Mouse (Mus musculus) heart, embryonic 11.5 days (tissue): ENCODE measurements around the gene Taf1b. TPM values are rescaled to one million over a fixed set of nuclear protein-coding genes. Genes with fewer than 3 reads are reported as not detected.
"Not testable (repeated sequence)": the region's sequence is repeated elsewhere in the genome, so short reads cannot be mapped to it uniquely, and the experiment has no call there.

ENCODE experiments used
- ATAC-seq: fragments of 200-750 bp; cut with Nextera tagmentation; replicated peaks from 2 replicates; pipeline ENCODE4 v1.8.0; 2017; ENCODE audit warnings: moderate library complexity; ENCODE audit not compliant: insufficient number of reproducible peaks, low FRiP score, low TSS enrichment
- H3K27ac ChIP-seq: fragments of 300-500 bp; sonication (generic); 2 replicates; pipeline ENCODE4 v1.5.1; 2014; ENCODE audit warnings: mild to moderate bottlenecking, low read depth, low read length
- H3K27me3 ChIP-seq: fragments of 300-500 bp; sonication (generic); 2 replicates; pipeline ENCODE4 v1.6.1; 2014; ENCODE audit warnings: mild to moderate bottlenecking, low read length, mixed read lengths; ENCODE audit not compliant: control insufficient read depth, insufficient read depth
- H3K36me3 ChIP-seq: fragments of 300-500 bp; sonication (generic); 2 replicates; pipeline ENCODE4 v1.6.1; 2014; ENCODE audit warnings: mild to moderate bottlenecking, low read length, moderate library complexity, mixed read lengths; ENCODE audit not compliant: control insufficient read depth, insufficient read depth
- H3K4me1 ChIP-seq: fragments of 300-500 bp; sonication (generic); 2 replicates; pipeline ENCODE4 v1.6.1; 2014; ENCODE audit warnings: low read length; ENCODE audit not compliant: control insufficient read depth, insufficient read depth
- H3K4me2 ChIP-seq: fragments of 300-500 bp; sonication (generic); 2 replicates; pipeline ENCODE4 v1.6.1; 2014; ENCODE audit warnings: mild to moderate bottlenecking, moderate library complexity
- H3K4me3 ChIP-seq: fragments of 300-500 bp; sonication (generic); 2 replicates; pipeline ENCODE4 v1.5.1; 2014; ENCODE audit warnings: low read depth, low read length
- H3K9ac ChIP-seq: fragments of 300-500 bp; sonication (generic); 2 replicates; pipeline ENCODE4 v1.6.1; 2014; ENCODE audit warnings: mild to moderate bottlenecking, low read depth, low read length, moderate library complexity
- H3K9me3 ChIP-seq: fragments of 300-500 bp; sonication (generic); replicated peaks from 2 replicates; pipeline ENCODE4 v1.6.1; 2016; ENCODE audit warnings: low read length; ENCODE audit not compliant: control insufficient read depth
- WGBS: fragments of 180-500 bp; shearing (Covaris S2); extraction: QIAGEN DNeasy Blood & Tissue Kit; methylation state at CpG from one replicate; pipeline ENCODE4 v1.1.7; 2014; ENCODE audit not compliant: insufficient replicate concordance; 5-methylcytosine and 5-hydroxymethylcytosine counted together
- polyA plus RNA-seq: library from polyadenylated mRNA; unstranded; fragments of >200 nt; fragmentation: Nextera tagmentation; extraction: Ambion mirVana; gene quantifications from 2 replicates; pipeline ENCODE4 v1.2.1, GENCODE M21; 2014

Gene Taf1b
- polyA plus RNA-seq, 1 experiment from 2014 or later, result 28.2 TPM

DNA sequence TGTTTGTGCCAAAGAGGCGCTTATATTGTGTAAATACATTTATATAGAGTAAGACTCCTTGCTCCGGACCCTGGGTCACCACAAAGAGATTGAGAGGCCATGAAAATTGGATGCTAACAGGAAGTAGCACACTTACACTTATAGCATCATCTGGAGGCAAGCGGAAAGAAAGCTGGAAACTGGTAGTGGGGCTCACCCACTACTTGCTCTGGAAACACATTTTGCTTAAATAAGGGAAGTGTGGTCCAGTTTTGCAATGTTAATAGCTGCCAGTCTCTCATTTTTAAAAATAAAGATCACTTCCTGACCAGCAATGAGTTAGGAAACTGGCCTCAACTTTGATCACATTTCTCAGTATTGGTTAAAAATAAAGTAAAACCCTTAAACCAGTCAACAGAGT, 5.7 kb upstream of the Taf1b start:
- not testable (repeated sequence) for H3K4me1 ChIP-seq, H3K4me3 ChIP-seq, H3K9me3 ChIP-seq, H3K27me3 ChIP-seq, H3K27ac ChIP-seq, H3K36me3 ChIP-seq, ATAC-seq, H3K9ac ChIP-seq, H3K4me2 ChIP-seq
- WGBS, result 88% methylated on average over 3 of the region's 3 CpGs

DNA sequence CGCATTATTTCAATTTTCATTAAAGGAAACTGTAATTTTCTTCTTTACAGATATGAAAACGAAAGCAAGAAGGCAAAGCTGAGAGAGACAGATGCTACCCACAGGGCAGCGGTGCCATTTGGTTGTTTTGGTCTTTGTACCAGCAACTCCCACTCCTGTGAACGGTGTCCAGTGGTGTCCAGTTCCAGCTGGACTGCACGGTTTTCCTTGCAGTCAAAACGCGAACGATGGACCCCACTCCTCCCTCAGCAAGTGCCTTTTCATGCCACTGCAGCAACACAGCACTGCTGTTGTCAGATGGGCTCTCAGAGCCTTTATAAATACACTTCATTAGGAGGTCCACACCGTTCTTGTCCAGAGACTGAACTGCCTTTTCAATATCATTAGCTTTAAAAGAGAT, 5.1 kb upstream of the Taf1b start:
- Histone ChIP-seq H3K36me3 (no peaks in the 10 kb centered on the region), H3K4me2 (peak overlapping the region; percentile 38), H3K9me3 (no peaks in the 10 kb centered on the region), H3K9ac (0 out of 2 replicates have a peak overlapping the region, but pooled peaks have one; percentile 43), H3K27me3 (no peaks in the 10 kb centered on the region), H3K4me1 (no peaks in the 10 kb centered on the region), H3K27ac (no peak overlapping the region), H3K4me3 (peak overlapping the region; percentile 22; the same call in 1 of the 2 replicates)
- WGBS, result 57% methylated on average over 9 of the region's 9 CpGs
- ATAC-seq, result no peak

DNA sequence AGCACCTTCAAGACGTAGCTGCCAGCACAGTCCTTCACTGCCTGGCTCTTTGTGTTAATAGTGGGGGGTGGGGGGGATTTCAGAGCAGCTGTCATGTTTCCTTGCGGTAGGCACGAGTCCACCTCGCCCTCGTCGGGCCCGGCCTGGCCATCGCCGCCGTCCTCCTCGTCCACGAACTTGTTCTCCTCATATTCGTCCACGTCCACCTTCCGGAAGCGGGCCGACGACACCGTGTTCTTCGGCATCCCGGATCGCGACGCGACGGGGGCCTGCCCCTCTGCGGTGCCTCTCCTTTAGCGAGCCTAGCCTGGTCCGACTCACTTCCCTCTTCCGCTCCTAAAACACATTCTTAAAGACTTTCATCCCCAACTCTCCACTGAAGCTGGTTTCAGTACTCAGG, 4.7 kb upstream of the Taf1b start:
- no peak for ATAC-seq
- 48% methylated on average over 30 of the region's 30 CpGs for WGBS
- H3K4me2 ChIP-seq, result peak overlapping the region; percentile 38
- H3K27ac ChIP-seq, result no peak overlapping the region
- no peaks in the 10 kb centered on the region for H3K4me1 ChIP-seq
- no peaks in the 10 kb centered on the region for H3K9me3 ChIP-seq
- H3K4me3 ChIP-seq, result peak overlapping the region; percentile 22
- H3K27me3 ChIP-seq, result no peaks in the 10 kb centered on the region
- no peaks in the 10 kb centered on the region for H3K36me3 ChIP-seq
- 0 out of 2 replicates have a peak overlapping the region, but pooled peaks have one; percentile 43 for H3K9ac ChIP-seq

DNA sequence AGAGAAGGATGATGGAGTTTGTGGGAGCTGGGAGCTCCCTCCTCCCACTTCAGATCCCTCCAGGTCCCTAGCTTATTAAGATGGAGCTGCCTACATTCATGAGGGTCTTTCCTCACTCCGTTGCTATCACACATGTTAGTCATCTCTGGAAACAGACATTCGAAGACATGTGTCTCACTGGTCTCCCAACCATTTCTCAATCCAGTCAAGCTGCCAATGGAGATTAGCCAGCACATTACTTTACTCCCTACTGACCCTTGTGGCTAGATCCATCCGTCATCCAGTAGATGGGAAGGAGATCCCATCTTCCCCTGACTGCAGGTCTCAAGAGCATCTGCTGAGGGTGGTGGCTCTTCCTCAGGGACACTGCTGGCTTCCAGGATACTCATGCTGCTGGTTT, 3.4 kb upstream of the Taf1b start:
- not testable (repeated sequence) for H3K4me3 ChIP-seq, ATAC-seq, H3K4me1 ChIP-seq, H3K4me2 ChIP-seq, H3K9me3 ChIP-seq, H3K9ac ChIP-seq, H3K27me3 ChIP-seq, H3K36me3 ChIP-seq, H3K27ac ChIP-seq
- 73% methylated on average over 2 of the region's 3 CpGs for WGBS

DNA sequence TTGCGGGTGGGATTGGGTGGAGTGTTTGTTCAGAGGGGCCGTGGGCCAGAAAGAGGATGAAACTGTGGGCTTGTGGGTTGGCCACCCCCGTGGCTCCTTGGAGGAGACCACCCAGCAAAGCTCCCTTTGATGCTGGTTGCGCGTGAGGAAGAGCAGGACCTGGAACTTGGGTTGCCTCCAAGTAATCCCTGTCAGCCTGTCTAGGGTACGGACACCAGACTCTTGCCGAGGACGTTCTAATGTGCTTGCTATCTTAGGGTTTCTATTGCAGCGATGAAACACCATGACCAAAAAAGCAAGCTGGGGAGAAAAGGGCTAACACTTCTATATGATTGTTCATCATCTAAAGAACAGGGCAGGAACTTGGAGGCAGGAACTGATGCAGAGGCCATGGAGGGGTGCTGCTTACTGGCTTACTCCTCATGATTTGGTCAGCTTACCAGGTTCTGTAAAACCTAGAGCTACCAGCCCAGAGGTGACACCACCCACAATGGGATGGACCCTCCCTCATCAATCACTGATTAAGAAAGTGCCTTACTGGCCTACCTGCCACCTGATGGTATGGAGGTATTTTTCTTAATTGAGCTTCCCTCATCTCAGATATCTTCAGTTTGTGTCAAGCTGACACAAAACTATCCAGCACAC, 804 bp downstream of the Taf1b start:
- not testable (repeated sequence) for H3K27me3 ChIP-seq, H3K36me3 ChIP-seq, H3K4me1 ChIP-seq, H3K9me3 ChIP-seq
- H3K4me2 ChIP-seq, result peak overlapping the region; percentile 62
- H3K27ac ChIP-seq, result peak overlapping the region; percentile 64
- H3K4me3 ChIP-seq, result peak overlapping the region; percentile 70
- 0 out of 2 replicates have a peak, but pooled peaks have one; percentile 39 for ATAC-seq
- H3K9ac ChIP-seq, result peak overlapping the region; percentile 79
- 4% methylated on average over 9 of the region's 9 CpGs for WGBS

DNA sequence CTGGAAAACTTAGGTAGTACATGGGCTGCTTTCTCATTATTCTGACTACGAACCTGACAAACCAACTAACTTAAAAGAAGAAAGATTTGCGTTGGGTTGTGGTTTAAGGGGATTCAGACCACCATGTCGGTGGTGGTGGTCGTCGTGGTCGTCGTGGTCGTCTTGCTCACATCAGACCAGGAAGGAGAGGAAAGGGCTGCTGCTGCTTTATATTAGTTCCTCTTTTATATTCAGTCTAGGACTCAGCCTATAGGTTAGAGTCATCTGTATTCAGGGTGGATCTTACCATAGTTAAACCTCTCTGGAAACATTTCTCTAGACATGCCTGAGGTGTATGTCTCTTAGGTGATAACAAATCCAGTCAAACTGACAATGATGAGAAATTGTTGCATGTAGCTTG, 19.0 kb downstream of the Taf1b start:
- ATAC-seq, result no peak
- H3K4me1 ChIP-seq, result no peaks in the 10 kb centered on the region

DNA sequence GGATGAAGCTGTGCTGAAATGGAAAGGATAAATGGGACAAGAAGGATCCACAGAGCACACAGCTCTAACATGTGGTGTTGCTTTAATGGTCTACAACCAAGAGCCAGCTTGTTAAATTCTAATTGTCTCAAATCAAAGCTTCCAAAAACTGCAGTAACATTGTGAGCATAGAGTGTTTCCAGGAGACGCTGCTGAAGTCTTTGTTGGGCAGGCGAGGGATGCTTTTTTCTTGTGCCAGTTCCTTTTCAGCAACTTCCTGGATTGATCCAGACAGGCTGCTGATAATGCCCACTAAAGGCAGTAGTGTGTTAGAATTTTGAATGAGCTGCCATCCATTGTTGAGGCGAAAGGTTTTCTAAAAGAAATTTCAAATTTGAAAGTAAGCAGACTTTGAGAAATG, 22.9 kb downstream of the Taf1b start:
- no peak overlapping the region for H3K27ac ChIP-seq
- no peak overlapping the region for H3K4me2 ChIP-seq
- H3K36me3 ChIP-seq, result peaks cover 4% of the 10 kb centered on the region; the same call in 1 of the 2 replicates
- ATAC-seq, result no peak
- H3K9me3 ChIP-seq, result no peaks in the 10 kb centered on the region
- H3K4me1 ChIP-seq, result no peaks in the 10 kb centered on the region
- H3K4me3 ChIP-seq, result no peak overlapping the region
- WGBS, result 80% methylated on average over 3 of the region's 3 CpGs
- no peaks in the 10 kb centered on the region for H3K27me3 ChIP-seq
- H3K9ac ChIP-seq, result no peak overlapping the region

More for the DNA sequence above, 19.0 kb downstream of the Taf1b start:
- Histone ChIP-seq H3K27ac (no peak overlapping the region), H3K27me3 (no peaks in the 10 kb centered on the region), H3K9me3 (no peaks in the 10 kb centered on the region), H3K9ac (no peak overlapping the region), H3K4me3 (no peak overlapping the region), H3K36me3 (peaks cover 17% of the 10 kb centered on the region), H3K4me2 (no peak overlapping the region)
- 81% methylated on average over 8 of the region's 8 CpGs for WGBS

DNA sequence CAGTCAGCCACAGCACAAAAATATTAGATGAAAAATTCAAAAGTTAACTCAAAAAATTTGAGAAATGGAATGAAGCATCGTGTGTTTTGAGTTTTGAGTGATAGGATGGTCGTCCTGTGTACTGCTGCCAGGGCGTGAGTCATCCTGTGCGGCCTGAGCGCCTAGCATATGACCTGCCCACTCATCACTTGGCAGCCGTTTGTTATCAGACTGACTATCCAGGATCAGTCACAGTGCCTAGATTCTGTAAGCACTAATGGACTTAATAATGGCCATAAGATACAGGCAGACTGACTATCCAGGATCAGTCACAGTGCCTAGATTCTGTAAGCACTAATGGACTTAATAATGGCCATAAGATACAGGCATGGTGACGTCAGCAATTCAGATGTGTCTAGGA, 26.9 kb downstream of the Taf1b start:
- ATAC-seq, H3K27me3 ChIP-seq, H3K4me2 ChIP-seq, H3K9ac ChIP-seq, H3K36me3 ChIP-seq, H3K4me3 ChIP-seq, H3K4me1 ChIP-seq, H3K27ac ChIP-seq, H3K9me3 ChIP-seq: not testable (repeated sequence)
- 69% methylated on average over 7 of the region's 7 CpGs for WGBS

DNA sequence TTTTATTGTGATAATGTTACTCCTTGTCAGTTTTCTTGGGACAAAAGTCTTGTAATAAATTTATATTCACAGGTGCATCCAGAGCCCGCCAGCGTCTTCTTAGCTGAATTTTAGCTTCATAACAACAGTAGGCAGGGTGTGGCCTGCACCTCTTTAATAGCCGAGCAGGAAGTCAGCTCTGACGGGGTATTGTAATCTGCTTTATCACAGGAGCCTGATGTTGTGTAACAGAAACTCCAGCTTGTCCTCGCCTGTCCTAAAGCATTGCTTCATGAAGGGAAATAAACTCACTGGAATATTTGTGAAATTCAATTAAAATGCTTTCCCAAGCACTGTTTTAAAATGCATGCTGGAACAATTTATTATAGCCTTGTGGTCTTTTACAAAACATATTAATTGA, 38.2 kb downstream of the Taf1b start:
- H3K9me3 ChIP-seq, result no peaks in the 10 kb centered on the region
- H3K4me2 ChIP-seq, result no peak overlapping the region
- H3K27ac ChIP-seq, result no peak overlapping the region
- no peaks in the 10 kb centered on the region for H3K4me1 ChIP-seq
- no peak for ATAC-seq
- H3K27me3 ChIP-seq, result no peaks in the 10 kb centered on the region
- H3K9ac ChIP-seq, result no peak overlapping the region
- no peaks in the 10 kb centered on the region for H3K36me3 ChIP-seq
- no peak overlapping the region for H3K4me3 ChIP-seq
- WGBS, result 54% methylated on average over 5 of the region's 5 CpGs
